Mouse (Mus musculus): ENCODE data around the gene Bmpr1a.
A peak's percentile ranks its signal among the peaks of the same experiment; 100 is the strongest.
"Not testable (repeated sequence)": the region's sequence is repeated elsewhere in the genome, so short reads cannot be mapped to it uniquely, and the experiment has no call there.

Gene Bmpr1a

DNA sequence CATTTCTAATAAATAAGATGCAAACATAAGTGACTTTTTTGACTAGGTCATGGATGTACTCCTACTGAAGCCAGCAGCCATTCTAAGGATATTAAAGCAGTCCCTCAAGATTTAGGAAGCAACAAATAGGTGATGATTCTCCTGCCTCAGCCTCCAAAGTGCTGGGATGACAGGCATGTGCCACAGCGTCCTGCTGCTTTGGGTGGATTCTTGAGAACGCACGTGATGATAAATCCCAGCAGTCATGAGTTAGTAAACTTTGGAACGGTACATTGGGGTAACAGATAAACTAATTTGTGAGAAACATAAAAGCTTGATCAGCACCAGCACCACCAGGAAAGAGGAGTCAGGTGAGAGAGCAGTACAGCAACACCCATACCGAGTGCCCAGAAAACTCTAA lies 52.7 kb downstream of the Bmpr1a start:
- no peak for DNase-seq (ENCODE audit: low spot score in 2 of 2)

DNA sequence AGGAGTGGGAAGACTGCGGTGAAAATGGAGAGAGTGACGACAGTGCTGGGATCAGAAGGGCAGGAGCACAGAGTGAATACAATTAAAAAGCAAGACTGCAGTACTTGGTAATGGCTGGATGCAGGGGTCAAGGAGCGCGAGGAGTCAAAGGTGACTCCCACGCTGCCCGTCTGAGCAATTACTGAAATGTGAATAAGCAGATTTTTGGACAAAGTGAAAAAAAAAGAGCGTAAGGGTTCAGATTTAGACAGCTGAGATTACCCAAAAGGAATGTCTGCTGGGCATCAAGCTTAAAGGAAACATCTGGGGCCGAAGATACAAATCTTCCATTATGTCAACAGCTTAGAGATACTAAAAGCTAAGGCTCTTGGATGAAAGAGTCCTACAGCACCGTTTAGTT lies 53.3 kb downstream of the Bmpr1a start:
- DNase-seq (ENCODE audit: low spot score in 2 of 2), result no peak

- DNase-seq (ENCODE audit: low spot score in 2 of 2), result no peak
Measured at GRCm38 (mm10) chr14:34448398-34448797, 54.7 kb downstream of the Bmpr1a start.

- DNase-seq (ENCODE audit: low spot score in 2 of 2), result no peak
Measured at GRCm38 (mm10) chr14:34447659-34448058, 55.5 kb downstream of the Bmpr1a start.

GRCm38 (mm10) chr14:34446624-34447023 lies 56.5 kb downstream of the Bmpr1a start:
- no peak for DNase-seq (ENCODE audit: low spot score in 2 of 2)

DNA sequence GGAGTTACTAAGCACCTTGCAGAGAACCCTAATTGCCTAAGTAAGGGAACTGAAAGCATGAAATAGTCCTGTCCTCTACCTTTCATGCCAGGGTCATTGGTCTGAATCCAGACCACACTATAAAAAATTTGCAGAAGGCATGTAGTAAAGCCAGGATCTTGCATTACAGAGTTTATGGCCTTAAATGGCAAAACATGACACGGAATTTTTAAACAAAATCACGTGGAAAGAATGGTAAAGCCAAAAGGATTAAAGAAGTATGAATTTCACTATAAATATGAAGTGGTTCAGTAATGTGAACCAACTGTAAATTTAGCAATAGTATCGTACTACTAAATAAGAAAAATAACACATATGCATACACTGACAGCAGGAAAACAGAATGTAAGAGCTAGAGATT lies 57.8 kb downstream of the Bmpr1a start:
- DNase-seq (ENCODE audit: low spot score in 2 of 2), result no peak

DNA sequence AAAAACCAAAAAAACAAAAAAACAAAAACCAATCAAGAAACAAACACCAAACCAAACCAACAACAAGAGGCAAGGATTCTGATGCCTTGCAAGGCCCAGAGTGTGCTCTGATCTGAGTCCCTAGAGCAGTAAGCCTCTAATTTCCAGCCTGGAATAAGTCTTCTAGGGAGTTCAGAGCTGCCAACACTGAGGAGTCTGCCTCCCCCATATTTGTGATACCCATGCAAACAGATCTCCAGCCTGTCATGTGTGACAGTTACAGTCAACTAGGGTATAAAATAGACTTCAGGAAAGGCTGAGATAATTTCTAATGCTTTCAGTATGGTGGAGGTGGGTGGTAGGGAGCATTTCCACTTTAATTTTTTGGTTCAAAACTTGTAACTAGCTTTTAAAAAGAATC lies 58.2 kb downstream of the Bmpr1a start:
- no peak for DNase-seq (ENCODE audit: low spot score in 2 of 2)

DNA sequence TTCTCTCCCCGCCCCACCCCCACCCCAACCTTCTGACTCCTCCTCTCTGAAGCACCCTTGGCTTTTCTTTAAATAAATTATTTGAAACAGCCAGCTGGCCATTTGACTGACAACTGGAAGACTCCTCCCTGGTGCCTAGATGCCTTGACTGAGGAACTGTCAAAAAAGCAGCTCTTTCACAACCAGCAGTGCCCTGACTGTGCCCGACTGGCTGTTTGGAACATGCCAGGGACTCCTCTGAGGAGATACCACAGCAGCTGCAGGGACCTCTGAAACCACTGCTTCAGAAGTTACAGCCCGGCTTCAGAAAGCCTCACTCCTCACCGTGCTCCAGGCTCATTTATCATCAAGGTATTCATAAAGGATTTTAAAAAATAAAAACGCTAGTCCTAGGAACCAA lies 58.8 kb downstream of the Bmpr1a start:
- no peak for DNase-seq (ENCODE audit: low spot score in 2 of 2)

DNA sequence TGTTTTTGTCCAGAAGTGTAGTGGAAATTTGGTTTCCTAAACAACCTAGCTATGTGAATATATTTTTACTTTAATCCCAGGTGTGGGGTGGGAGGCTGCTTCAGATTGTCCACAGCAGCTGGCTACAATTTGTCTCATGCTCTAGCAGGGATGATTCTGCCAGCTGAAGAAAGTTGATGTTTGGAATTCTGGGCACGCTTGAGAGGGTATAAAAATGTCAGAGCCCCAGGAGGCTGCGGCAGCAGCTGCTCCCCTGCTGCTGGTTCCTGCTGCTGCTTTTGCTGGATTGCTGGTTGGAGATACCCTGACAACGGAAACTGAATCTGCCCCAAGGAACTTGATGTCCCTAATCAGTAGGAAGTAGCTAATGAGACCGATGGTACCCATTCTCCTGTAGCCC lies 60.6 kb downstream of the Bmpr1a start:
- no peak for DNase-seq (ENCODE audit: low spot score in 2 of 2)

- DNase-seq (ENCODE audit: low spot score in 2 of 2), result no peak
Measured at GRCm38 (mm10) chr14:34440526-34441066, 62.5 kb downstream of the Bmpr1a start.

DNA sequence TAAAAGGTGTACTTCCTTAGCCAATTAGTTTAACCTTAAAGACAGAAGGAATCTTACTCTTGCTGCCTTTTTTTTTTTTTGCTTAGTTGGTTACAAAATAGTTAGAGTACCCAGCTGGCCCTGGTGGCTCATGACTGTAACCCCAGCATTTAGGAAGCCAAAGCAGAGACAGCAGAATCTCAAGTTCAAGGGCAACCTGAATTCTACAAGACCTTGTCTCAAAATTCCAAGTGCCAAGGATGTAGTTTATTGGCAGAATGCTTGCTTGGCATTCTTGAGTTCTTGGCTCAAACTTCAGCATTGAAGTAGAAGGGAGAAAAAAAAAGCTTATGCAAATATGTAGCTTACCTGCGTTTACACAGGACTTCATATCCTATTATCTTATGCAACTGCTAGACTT lies 74.1 kb downstream of the Bmpr1a start:
- DNase-seq (ENCODE audit: low spot score in 2 of 2), result no peak

DNA sequence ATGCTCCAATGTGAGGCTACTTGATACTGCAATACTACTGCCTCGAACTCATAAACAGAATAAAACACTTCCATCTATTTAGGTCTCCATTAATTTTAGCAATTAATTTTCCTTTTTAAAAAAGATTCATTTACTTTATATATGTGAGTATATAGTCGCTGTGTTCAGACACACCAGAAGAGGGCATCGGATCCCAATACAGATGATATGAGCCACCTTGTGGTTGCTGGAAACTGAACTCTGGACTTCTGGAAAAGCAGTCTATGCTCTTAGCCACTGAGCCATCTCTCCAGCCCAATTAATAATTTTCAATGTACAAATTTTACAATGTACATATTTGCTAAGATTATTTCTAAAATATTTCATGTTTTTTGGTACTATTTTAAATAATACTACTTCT lies 74.9 kb downstream of the Bmpr1a start:
- no peak for DNase-seq (ENCODE audit: low spot score in 2 of 2)

GRCm38 (mm10) chr14:34421078-34421477 lies 82.1 kb downstream of the Bmpr1a start:
- no peak for DNase-seq (ENCODE audit: low spot score in 2 of 2)

GRCm38 (mm10) chr14:34417501-34417900 lies 85.6 kb downstream of the Bmpr1a start:
- DNase-seq (ENCODE audit: low spot score in 2 of 2), result no peak

- DNase-seq (ENCODE audit: low spot score in 2 of 2), result not testable (repeated sequence)
Measured at GRCm38 (mm10) chr14:34416946-34417345, 86.2 kb downstream of the Bmpr1a start.

DNA sequence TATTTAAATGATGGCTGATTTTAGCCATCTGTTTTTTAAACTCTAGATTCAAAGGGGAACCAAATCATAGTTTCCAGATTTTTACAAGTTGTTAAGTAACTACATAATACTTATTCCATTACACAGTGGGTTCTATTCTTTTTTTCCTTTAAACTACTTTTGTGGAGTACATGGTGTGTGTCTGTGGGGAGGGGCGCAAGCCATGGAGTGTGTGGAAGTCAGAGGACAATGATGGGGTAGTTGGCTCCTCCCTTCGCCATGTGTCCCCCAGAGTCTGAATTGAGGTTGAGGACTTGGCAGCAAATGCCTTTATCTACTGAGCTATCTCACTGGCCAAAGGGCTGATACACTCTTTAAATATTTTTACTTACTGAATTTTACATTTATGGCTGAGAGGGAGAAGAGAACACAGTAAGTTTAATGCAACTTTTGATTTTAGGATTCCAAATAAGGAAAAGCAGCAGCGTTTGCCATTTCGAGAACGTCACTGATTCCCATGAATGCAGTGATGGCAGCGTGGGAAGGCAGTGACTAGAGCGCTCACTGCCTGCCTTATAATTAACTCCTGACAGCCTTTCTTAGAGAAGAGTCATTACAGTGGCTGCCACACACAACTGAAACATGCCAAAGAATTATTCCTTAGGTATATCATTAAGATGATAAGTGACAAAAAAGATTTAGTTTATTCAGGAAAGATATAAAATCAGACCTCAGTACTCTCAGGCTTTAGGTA lies 90.8 kb downstream of the Bmpr1a start:
- DNase-seq (ENCODE audit: low spot score in 2 of 2), result no peak

DNA sequence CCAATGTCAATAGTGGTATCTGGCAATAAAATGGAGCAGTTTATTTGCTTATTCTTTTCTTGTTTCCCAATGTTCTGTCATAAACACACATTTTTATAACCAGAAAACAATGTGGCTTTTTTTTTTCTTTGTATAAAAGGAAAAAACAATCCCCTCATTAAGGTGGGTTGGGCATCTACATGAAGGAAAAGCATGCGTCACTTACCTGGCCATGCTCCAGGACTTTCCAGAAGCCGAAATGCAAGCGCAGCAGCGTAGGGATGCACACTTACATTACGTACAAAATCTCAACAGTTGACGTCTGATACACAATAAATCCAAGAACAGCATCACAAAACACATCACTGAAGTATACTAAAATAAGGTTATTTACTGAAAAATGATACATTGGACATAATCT lies 92.4 kb downstream of the Bmpr1a start:
- DNase-seq (ENCODE audit: low spot score in 2 of 2), result no peak

- DNase-seq (ENCODE audit: low spot score in 2 of 2), result no peak
Measured at GRCm38 (mm10) chr14:34403424-34403823, 99.7 kb downstream of the Bmpr1a start.

DNA sequence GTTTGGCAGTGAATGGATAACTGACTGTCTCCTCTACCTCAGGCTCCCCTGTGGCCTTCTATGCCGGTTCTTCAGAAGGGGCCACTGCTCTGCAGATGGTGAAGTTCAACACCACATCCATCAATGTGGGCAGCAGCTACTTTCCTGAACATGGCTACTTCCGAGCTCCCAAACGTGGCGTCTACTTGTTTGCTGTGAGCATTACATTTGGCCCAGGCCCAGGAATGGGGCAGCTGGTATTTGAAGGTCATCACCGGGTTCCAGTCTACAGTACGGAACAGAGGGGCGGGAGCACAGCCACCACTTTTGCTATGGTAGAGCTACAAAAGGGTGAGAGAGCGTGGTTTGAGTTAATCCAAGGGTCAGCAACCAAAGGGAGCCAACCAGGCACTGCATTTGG lies 100.3 kb downstream of the Bmpr1a start:
- no peak for DNase-seq (ENCODE audit: low spot score in 2 of 2)

DNA sequence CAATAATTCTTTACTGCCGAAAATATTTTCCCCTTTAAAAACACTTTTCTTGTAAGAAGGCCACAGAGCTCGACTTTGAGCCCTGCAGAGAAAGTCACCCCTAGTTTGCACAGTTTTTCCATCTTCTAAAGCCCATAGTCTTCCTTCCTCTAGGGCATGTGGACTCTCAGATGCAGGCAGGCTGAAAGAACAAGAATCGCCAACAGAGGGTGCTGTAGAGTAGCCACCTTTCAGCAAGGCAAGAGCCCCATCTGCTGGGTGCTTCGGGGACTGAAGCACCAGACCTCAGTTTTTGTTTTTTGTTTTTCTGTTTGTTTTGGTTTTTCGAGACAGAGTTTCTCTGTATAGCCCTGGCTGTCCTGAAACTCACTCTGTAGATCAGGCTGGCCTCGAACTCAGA lies 102.0 kb downstream of the Bmpr1a start:
- DNase-seq (ENCODE audit: low spot score in 2 of 2), result peak; percentile 52 to 76

- DNase-seq (ENCODE audit: low spot score in 2 of 2), result no peak
Measured at GRCm38 (mm10) chr14:34400021-34400420, 103.1 kb downstream of the Bmpr1a start.

DNA sequence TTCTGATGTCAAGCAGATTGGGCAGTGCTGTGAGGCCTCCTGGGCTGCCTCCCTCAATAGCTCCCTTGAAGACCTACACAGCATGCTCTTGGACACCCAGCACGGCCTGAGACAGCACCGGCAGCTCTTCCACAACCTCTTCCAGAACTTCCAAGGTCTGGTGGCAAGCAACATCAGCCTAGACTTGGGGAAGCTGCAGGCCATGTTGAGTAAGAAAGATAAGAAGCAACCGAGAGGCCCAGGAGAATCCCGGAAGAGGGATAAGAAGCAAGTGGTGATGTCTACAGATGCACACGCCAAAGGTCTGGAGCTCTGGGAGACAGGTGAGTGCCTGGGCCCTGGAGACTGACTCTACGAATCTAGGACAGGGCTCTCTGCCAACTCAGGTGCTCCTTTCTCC lies 103.8 kb downstream of the Bmpr1a start:
- no peak for DNase-seq (ENCODE audit: low spot score in 2 of 2)

DNA sequence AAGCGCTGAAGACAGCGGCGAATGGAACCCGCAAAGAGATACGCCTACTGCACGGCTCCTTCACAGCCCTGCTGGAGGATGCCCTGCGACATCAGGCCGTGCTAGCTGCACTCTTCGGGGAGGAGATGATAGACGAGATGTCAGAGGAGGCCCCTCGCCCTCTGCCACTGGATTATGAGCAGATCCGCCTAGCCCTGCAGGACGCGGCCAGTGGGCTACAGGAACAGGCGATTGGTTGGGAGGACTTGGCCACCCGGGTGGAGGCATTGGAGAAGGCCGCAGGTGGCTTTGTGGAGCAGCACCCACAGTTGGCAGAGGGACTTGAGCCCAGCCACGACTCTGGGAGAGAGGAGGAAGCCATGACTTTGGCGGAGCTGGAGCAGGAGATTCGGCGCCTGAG lies 104.2 kb downstream of the Bmpr1a start:
- no peak for DNase-seq (ENCODE audit: low spot score in 2 of 2)

DNA sequence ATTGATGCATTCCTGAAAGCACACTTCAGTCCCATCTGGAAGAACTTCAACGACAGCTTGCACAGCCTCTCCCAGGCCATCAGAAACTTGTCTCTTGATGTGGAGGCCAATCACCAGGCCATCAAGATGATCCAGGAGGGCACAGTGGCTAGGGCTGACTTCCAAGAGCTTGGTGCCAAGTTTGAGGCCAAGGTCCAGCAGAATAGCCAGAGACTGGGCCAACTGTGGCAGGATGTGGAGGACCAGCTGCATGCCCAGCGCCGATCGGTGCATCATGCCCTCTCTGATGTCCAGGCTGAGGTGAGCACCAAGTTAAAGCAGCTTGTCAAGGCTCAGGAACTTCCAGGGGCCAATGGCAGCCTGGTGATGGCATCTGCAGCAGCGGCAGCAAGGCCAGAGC lies 105.3 kb downstream of the Bmpr1a start:
- DNase-seq (ENCODE audit: low spot score in 2 of 2), result no peak
